Mouse (Mus musculus) ES-E14 (cell line): ENCODE data around the gene Cdk15.

ENCODE experiments used
- CHD2 ChIP-seq: IDR thresholded peaks from 2 replicates; pipeline ENCODE4 v1.6.1; 2014; ENCODE audit warnings: mild to moderate bottlenecking, low read depth, low read length, inconsistent platforms
- HCFC1 ChIP-seq: IDR thresholded peaks from 2 replicates; pipeline ENCODE4 v1.6.1; 2012; ENCODE audit warnings: low read length, inconsistent platforms, borderline replicate concordance; ENCODE audit not compliant: insufficient read depth
- MAFK ChIP-seq: IDR thresholded peaks from 2 replicates; pipeline ENCODE4 v1.6.1; 2014; ENCODE audit warnings: mild to moderate bottlenecking, low read depth, low read length, inconsistent platforms; ENCODE audit not compliant: insufficient read depth
- ZC3H11A ChIP-seq: IDR thresholded peaks from 2 replicates; pipeline ENCODE4 v1.6.1; 2012; ENCODE audit warnings: low read depth, mild to moderate bottlenecking, inconsistent platforms, low read length, borderline replicate concordance
- ZNF384 ChIP-seq: IDR thresholded peaks from 2 replicates; pipeline ENCODE4 v1.6.1; 2012; ENCODE audit warnings: low read depth, low read length, inconsistent platforms

- TF ChIP-seq ZC3H11A (no peak), MAFK (no peak), HCFC1 (no peak), ZNF384 (no peak), CHD2 (no peak)
Measured at GRCm38 (mm10) chr1:59380926-59381325, 124.2 kb downstream of the Cdk15 start.
